Mouse (Mus musculus) neural tube, embryonic 15.5 days (tissue): ENCODE measurements around the gene Glrb. TPM values are rescaled to one million over a fixed set of nuclear protein-coding genes. Genes with fewer than 3 reads are reported as not detected.

Experiments used
- ATAC-seq: fragments of 200-750 bp; cut with Nextera tagmentation; 2 replicates; pipeline ENCODE4 v1.8.0; 2017; ENCODE audit warnings: mild to moderate bottlenecking, moderate TSS enrichment, moderate library complexity; ENCODE audit not compliant: low FRiP score
- H3K27ac ChIP-seq: fragments of 300-500 bp; sonication (generic); replicated peaks from 2 replicates; pipeline ENCODE4 v1.5.1; 2015; ENCODE audit warnings: mild to moderate bottlenecking, inconsistent platforms
- H3K27me3 ChIP-seq: fragments of 300-500 bp; sonication (generic); replicated peaks from 2 replicates; pipeline ENCODE4 v1.6.1; 2015; ENCODE audit warnings: inconsistent platforms
- H3K36me3 ChIP-seq: fragments of 300-500 bp; sonication (generic); 2 replicates; pipeline ENCODE4 v1.6.1; 2015; ENCODE audit warnings: inconsistent platforms
- H3K4me1 ChIP-seq: fragments of 300-500 bp; sonication (generic); 2 replicates; pipeline ENCODE4 v1.6.1; 2015; ENCODE audit warnings: inconsistent platforms
- H3K4me2 ChIP-seq: fragments of 300-500 bp; sonication (generic); 2 replicates; pipeline ENCODE4 v1.6.1; 2015; ENCODE audit warnings: inconsistent platforms, mild to moderate bottlenecking, moderate library complexity
- H3K4me3 ChIP-seq: fragments of 300-500 bp; sonication (generic); replicated peaks from 2 replicates; pipeline ENCODE4 v1.5.1; 2015; ENCODE audit warnings: mild to moderate bottlenecking, inconsistent platforms
- H3K9ac ChIP-seq: fragments of 300-500 bp; sonication (generic); replicated peaks from 2 replicates; pipeline ENCODE4 v1.6.1; 2015; ENCODE audit warnings: mild to moderate bottlenecking, inconsistent platforms
- H3K9me3 ChIP-seq: fragments of 300-500 bp; sonication (generic); replicated peaks from 2 replicates; pipeline ENCODE4 v1.6.1; 2016; ENCODE audit warnings: inconsistent platforms
- WGBS: fragments of 180-500 bp; shearing (Covaris S2); methylation state at CpG from one replicate; pipeline ENCODE4 v1.1.7; 2015; ENCODE audit warnings: mixed read lengths; 5-methylcytosine and 5-hydroxymethylcytosine counted together
- polyA plus RNA-seq: library from polyadenylated mRNA; unstranded; fragments of >200 nt; fragmentation: Nextera tagmentation; extraction: Ambion mirVana; gene quantifications from 2 replicates; pipeline ENCODE4 v1.2.1, GENCODE M21; 2015

Glrb gene
- polyA plus RNA-seq, 1 experiment from 2014 or later, result 55.1 TPM

DNA sequence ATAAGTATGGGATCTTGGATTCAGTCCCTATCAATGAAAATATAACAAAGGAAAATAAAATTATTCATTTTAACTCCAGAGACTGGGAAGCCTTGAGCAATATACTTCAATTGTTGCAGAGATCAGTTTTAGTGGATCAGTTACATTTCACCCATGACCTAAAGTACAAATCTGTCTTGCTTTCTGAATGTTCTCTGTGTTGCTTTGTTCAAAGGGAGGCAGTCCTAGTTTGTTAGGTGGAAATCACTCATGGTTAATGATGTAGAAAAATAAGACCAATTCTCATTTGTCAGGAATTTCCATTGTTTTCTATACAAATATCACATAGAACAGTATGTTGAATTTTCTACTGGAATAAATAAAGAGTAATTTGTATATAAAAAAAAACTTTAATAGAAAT, 99.7 kb downstream of the Glrb start:
- H3K9ac ChIP-seq, result no peak overlapping the region
- no peaks in the 10 kb centered on the region for H3K4me1 ChIP-seq
- no peaks in the 10 kb centered on the region for H3K36me3 ChIP-seq
- no peaks in the 10 kb centered on the region for H3K9me3 ChIP-seq
- H3K4me3 ChIP-seq, result no peak overlapping the region
- no peak overlapping the region for H3K27ac ChIP-seq
- no peak overlapping the region for H3K4me2 ChIP-seq
- ATAC-seq, result no peak
- no peaks in the 10 kb centered on the region for H3K27me3 ChIP-seq

DNA sequence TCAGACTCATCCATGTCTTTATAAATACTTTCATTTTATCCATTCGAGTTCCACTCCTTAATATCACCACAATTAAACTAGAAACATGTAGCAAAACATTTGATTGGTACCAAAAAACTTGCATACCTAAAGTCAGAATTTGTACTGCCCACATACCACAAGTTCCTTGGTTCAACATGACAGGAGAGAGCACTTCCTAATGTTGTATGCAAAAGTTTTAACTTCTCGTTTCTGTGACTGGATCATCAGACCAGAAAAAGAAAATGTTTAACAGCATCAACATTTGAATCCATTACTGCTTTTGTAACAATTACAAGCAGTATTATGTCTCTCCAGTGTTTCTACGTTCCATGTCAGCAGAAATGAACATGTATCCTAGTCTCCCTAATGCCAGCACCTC, 101.2 kb downstream of the Glrb start:
- WGBS, result 79% methylated on average over 3 of the region's 3 CpGs
- Histone ChIP-seq H3K4me3 (no peak overlapping the region), H3K27me3 (no peaks in the 10 kb centered on the region), H3K4me1 (no peaks in the 10 kb centered on the region), H3K9me3 (no peaks in the 10 kb centered on the region), H3K9ac (no peak overlapping the region), H3K36me3 (no peaks in the 10 kb centered on the region), H3K4me2 (no peak overlapping the region), H3K27ac (no peak overlapping the region)
- no peak for ATAC-seq

DNA sequence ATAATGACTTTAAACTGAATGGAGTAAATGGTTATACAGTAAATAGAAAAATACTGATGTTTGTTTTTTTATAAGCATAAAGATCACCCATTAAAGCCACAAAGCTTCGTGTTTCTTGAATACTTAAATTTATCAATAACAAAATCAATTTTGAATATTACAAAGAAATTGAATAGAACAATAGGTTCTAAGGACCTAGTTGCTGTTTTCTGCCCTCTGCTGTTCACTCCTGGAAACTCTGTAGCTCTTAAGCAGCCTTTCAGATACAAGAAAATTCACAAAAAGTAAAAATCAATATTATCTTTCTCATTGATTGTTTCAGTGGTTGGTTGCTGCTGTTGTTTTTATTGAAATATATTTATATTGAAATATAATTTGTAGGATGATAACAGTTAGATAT, 108.1 kb downstream of the Glrb start:
- no peaks in the 10 kb centered on the region for H3K36me3 ChIP-seq
- no peaks in the 10 kb centered on the region for H3K9me3 ChIP-seq
- no peak overlapping the region for H3K27ac ChIP-seq
- H3K27me3 ChIP-seq, result no peaks in the 10 kb centered on the region
- 11% methylated on average over 1 of the region's 1 CpGs for WGBS
- no peak for ATAC-seq
- H3K9ac ChIP-seq, result no peak overlapping the region
- no peak overlapping the region for H3K4me2 ChIP-seq
- no peak overlapping the region for H3K4me3 ChIP-seq
- H3K4me1 ChIP-seq, result 0 out of 2 replicates have a peak, but pooled peaks cover 5% of the 10 kb centered on the region

DNA sequence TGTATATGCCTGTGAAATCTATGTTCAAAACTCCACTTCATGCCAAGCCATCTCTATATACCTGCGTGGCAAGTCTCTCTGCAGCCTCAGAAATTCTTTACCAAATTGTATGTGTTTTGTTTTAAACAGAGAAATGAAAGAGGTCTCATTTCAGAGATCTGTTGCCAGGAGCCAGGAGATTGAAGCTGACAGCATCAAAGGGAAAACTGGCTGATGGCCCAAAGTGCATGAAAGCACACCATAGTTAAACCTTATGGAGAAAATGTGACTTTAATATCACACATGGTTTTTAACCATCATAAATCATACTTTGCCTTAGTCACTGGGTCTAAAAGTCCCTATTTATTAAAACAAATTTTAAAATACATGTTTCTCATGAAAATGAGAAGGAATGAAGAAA, 109.6 kb downstream of the Glrb start:
- Histone ChIP-seq H3K27me3 (no peaks in the 10 kb centered on the region), H3K4me1 (peaks cover 9% of the 10 kb centered on the region), H3K9me3 (no peaks in the 10 kb centered on the region), H3K36me3 (no peaks in the 10 kb centered on the region), H3K4me3 (no peak overlapping the region), H3K9ac (no peak overlapping the region), H3K4me2 (peak overlapping the region; percentile 61), H3K27ac (peak overlapping the region; percentile 96)
- no peak for ATAC-seq
- WGBS, result 79% methylated on average over 1 of the region's 1 CpGs

DNA sequence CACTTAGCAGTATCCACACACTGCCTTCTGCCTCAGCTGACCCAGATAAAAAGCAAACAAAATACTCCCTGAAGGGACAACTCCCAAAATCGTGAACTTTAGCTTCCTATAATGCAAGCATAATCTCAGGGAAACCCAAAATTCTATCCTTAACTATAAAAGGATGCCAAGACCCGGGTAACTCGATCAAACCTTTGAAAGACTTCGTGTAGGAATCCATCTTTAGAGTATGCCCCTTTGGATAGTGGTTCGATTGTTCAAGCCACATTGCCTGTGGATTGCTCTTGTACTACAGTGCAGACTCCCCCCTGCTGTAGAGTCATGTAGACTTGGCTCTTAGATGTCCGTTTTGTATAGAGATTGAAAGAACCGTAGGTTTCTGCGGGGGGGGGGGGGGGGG, 110.2 kb downstream of the Glrb start:
- peak overlapping the region; percentile 61 for H3K4me2 ChIP-seq
- peak overlapping the region; percentile 57 for H3K4me3 ChIP-seq
- peak overlapping the region; percentile 80 for H3K9ac ChIP-seq
- peak overlapping the region; percentile 96 for H3K27ac ChIP-seq
- H3K9me3 ChIP-seq, result no peaks in the 10 kb centered on the region
- H3K36me3 ChIP-seq, result no peaks in the 10 kb centered on the region
- 33% methylated on average over 8 of the region's 8 CpGs for WGBS
- no peaks in the 10 kb centered on the region for H3K27me3 ChIP-seq
- H3K4me1 ChIP-seq, result peaks cover 15% of the 10 kb centered on the region
- ATAC-seq, result peak; percentile 25; the same call in 1 of the 2 replicates

DNA sequence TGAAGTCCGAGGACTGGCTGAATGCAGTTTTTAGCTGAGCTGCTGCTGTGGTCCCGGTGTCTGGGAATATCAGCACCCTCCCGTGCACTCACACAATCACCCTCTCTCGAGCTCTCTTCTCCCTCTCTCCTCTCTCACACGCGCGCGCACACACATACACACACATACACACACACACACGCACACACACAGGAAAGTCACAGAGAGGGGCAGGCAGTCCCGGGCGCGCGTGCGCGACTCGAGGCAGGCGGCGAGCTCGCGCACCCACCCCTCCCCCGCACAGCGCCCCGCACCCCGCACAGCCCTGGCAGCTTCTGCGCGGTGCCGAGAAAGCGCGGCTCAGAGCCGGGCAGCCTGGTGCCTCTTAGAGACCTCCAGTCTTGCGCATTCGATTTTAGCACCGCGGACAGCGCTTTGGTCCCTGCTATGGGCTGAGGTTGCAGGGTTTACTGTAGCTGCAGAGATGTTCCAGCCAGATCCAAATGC, 110.8 kb downstream of the Glrb start, which contains the start of gene Gria2:
Gria2 (minus strand) TSS at position 240 of the 486 bp plus-strand sequence.
- H3K36me3 ChIP-seq, result no peaks in the 10 kb centered on the region
- no peaks in the 10 kb centered on the region for H3K27me3 ChIP-seq
- H3K4me1 ChIP-seq, result peaks cover 16% of the 10 kb centered on the region
- H3K9ac ChIP-seq, result peak within 1 kb of the TSS; percentile 80
- no peaks in the 10 kb centered on the region for H3K9me3 ChIP-seq
- H3K4me3 ChIP-seq, result peak within 1 kb of the TSS; percentile 57
- peak within 1 kb of the TSS; percentile 96 for H3K27ac ChIP-seq
- ATAC-seq, result peak; percentile 94
- peak within 1 kb of the TSS; percentile 61 for H3K4me2 ChIP-seq
- under 1% methylated on average over 34 of the region's 35 CpGs for WGBS

DNA sequence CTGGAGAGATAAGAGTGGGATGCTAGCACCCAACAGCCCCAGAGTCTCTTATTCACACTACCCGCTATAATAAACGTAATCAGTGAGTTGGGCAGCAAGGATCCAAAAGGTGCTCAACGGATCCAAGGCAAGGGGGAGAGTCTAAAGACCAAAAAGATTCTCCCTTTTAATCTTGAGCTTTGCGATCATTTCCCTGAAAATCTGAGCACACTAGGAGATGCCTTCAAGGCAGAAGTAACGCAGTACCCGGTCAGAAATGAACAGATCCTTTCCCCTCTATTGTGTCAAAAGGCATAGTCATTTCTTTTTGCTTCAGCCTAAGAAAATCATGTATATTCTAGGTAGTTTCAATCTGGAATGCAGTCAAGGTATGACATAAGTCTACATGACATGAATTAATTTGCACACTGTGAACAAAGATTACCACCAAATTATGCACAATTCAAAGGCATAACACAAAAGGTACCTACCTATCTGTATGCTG, 111.6 kb downstream of the Glrb start:
- ATAC-seq, result peak; percentile 4; the same call in 1 of the 2 replicates
- Histone ChIP-seq H3K36me3 (no peaks in the 10 kb centered on the region), H3K27me3 (no peaks in the 10 kb centered on the region), H3K4me3 (peak overlapping the region; percentile 57), H3K9me3 (no peaks in the 10 kb centered on the region), H3K27ac (peak overlapping the region; percentile 96), H3K4me2 (peak overlapping the region; percentile 61), H3K9ac (peak overlapping the region; percentile 80), H3K4me1 (peaks cover 16% of the 10 kb centered on the region)
- WGBS, result 8% methylated on average over 6 of the region's 6 CpGs

DNA sequence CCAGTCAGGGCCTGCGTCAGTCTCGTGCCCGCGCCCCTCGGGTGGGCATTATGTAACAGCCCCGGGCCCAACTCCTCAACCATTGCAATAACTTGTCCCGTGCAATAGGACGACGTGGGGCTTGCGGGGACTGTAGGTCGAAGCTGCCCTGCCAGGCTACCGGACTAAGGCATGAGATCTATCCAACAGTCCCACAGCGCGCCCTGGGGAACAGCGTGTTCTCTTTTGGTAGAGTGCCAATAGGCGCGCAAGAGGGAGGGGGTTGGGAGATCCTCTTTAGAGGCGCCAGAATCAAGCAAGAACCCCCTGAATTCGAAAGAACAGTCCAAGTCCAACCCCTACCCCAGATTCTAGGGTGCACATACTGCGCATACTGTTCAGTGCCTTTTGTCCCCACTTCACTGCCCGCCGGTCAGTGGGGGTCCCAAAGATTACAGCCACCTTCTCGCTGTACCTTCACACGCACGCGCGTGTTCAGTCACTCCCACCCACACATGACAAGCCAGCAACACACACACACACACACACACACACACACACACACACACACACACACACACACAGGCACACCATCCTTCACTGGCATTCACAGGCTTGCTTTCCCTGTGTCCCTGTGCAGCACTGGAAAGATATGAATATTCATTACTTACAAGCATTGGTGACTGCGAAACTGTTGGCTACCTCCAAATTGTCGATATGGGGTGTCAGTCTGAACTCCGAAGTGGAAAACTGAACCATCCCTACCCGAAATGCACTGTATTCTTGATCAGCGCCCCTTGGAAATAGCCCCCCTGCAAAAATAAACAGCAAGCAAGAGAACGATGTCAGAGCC, 112.2 kb downstream of the Glrb start:
- no peaks in the 10 kb centered on the region for H3K9me3 ChIP-seq
- 1% methylated on average over 32 of the region's 33 CpGs for WGBS
- H3K4me1 ChIP-seq, result peaks cover 16% of the 10 kb centered on the region
- H3K27ac ChIP-seq, result peak overlapping the region; percentile 96
- no peaks in the 10 kb centered on the region for H3K36me3 ChIP-seq
- peak; percentile 48 for ATAC-seq
- H3K4me3 ChIP-seq, result peak overlapping the region; percentile 57
- no peaks in the 10 kb centered on the region for H3K27me3 ChIP-seq
- H3K4me2 ChIP-seq, result peak overlapping the region; percentile 61
- peak overlapping the region; percentile 80 for H3K9ac ChIP-seq

DNA sequence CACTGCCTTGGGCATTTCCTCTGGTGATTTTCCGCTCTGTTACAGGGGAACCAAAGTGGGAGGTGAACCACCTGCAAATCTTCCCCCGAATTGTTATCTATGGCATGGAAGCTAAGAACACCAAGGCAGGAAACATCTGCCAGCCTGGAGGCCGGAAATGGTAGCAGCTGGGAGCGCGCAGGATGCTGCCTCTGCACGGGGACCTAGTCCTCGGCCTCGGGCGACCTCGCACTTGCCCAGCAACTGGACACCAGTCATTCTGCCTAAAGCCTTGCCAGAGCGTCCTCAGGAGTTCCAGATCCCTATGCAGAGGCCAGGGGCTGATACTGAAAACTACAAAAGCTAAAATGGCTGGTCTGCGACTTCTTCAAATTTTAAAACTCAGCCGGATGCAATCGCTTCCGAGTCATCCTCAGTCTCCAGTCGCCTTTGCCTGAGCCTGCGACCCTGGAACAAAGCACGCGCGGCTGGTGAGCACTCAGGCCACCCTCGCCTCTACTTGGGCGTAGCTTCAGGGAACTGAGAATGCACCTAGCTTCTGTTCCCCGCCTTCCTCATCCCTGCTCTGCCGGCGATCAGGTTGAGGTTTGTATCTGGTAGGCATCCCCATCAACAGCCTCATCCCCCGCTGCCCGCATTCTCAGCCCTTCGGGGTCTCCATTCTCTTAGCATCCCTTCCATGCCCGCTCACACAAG, 113.0 kb downstream of the Glrb start:
- peak; percentile 11 for ATAC-seq
- Histone ChIP-seq H3K4me1 (peaks cover 16% of the 10 kb centered on the region), H3K9ac (peak overlapping the region; percentile 80), H3K27me3 (no peaks in the 10 kb centered on the region), H3K36me3 (no peaks in the 10 kb centered on the region), H3K4me3 (peak overlapping the region; percentile 57), H3K27ac (peak overlapping the region; percentile 96), H3K9me3 (no peaks in the 10 kb centered on the region), H3K4me2 (peak overlapping the region; percentile 61)
- WGBS, result 1% methylated on average over 29 of the region's 29 CpGs

DNA sequence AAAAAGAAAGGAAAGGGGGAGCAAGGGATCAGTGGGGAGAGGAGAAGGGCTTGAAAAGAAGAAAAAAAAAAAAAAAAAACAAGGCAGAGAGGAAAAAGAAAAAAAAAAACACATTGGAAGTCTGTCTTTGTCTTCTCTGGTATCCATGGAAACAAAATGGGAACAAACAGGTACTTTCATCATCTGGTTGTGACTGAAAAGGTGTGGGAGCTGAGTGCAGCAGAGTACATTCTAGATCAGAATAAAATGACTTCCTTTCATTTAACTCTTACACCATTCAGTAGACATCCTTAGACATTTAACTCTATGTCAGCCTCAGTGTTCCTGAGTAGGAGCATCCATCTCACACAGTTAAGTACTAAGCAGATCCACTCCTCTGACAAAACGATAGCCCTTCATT, 115.5 kb downstream of the Glrb start:
- no peak overlapping the region for H3K9ac ChIP-seq

DNA sequence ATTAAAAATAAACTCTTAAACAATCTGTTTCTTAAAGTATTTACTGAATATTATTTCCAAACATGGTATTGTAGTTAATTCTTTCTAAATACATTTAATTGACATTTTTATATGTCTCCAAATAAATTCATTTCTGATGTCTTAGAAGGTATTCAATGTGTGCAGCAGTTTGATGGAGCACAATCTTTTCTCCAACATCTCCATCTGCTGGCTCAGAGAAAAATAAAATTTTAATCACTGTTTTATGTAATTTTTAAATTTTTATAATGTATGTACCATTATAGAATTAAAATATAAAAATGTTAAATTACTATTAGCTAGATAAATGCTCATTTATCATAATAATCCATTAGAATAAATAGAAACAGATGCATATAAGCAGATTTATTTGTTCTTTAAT, 116.7 kb downstream of the Glrb start:
- no peak overlapping the region for H3K4me2 ChIP-seq
- H3K4me3 ChIP-seq, result no peak overlapping the region
- H3K9ac ChIP-seq, result no peak overlapping the region
- no peaks in the 10 kb centered on the region for H3K9me3 ChIP-seq
- no peak for ATAC-seq
- no peaks in the 10 kb centered on the region for H3K27me3 ChIP-seq
- H3K27ac ChIP-seq, result no peak overlapping the region
- H3K36me3 ChIP-seq, result no peaks in the 10 kb centered on the region
- peaks cover 11% of the 10 kb centered on the region for H3K4me1 ChIP-seq

More for the DNA sequence above, 115.5 kb downstream of the Glrb start:
- Histone ChIP-seq H3K4me3 (peak overlapping the region; percentile 57; the same call in 1 of the 2 replicates), H3K36me3 (no peaks in the 10 kb centered on the region), H3K4me1 (peaks cover 11% of the 10 kb centered on the region), H3K4me2 (peak overlapping the region; percentile 61), H3K27me3 (no peaks in the 10 kb centered on the region), H3K9me3 (no peaks in the 10 kb centered on the region), H3K27ac (no peak overlapping the region)
- WGBS, result 73% methylated on average over 1 of the region's 1 CpGs
- ATAC-seq, result no peak
